Mouse (Mus musculus): ENCODE measurements around the gene Afg1l.

DNA sequence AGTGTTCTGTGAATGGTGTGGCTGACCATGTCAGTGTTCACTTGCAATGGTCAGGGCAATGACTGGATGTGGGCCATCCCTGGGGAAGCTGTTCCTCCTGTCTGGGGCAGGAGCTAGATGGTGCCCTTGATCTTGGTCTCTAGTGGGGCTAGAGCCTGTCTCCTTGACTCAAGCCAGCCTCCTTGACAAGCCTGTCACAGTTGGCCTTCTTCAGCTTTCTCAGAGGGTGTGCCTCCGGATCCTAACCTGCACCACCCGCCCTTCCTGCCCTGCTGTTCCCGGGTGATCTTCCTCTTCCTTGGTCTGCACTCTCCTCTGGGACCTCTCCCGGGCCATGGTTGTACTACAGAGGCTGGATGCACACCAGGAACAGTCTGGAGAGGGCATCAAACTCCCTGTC, 177.6 kb downstream of the Afg1l start:
- no peak for TF ChIP-seq EP300 (IDR thresholded peaks at IDR 0.05; ENCODE audit: insufficient read depth, low read depth, low read length)
- no peak for TF ChIP-seq CTCF (IDR thresholded peaks at IDR 0.05)

Measured in heart, adult 2 months (tissue).